Mouse (Mus musculus) left cerebral cortex, adult 9 months (tissue): Measurements from ENCODE around the gene Lypd8.

ENCODE experiments used
- DNase-seq, 2 experiments: peaks; one replicate each; pipeline ENCODE4 v3.0.0; 2022; ENCODE audit warnings: low spot score in 2 of 2

The Lypd8 gene

DNA sequence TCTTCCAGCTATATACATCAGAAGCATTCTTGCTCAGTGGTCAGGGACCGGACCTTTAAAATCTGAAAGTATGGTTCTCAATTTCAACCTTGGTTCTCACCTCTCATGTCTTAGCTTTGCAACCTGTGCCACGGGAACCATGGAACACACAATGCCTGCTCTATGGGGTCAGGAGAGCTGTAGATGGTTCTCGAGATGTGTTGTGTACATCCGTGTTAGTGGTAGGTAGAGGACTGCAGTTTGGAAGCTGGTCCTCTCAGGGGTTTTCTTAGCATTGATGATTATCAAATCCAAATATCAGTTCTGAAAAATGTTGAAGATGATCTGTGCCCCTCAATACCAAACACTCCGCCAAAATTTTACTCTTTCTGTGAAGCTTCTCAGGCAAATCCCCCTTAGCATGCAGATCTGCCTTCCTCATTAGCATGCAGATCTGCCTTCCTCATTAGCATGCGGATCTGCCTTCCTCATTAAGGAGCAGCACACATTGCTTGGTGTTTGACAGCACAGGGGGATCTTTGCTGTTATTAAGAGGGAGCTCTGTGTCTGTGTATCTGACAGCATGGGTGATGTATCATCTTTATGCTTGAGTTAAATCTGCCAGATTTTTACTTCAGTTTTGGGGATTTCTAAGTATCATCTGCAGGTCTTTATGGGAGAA lies 21.3 kb downstream of the Lypd8 start:
- DNase-seq: no peak

DNA sequence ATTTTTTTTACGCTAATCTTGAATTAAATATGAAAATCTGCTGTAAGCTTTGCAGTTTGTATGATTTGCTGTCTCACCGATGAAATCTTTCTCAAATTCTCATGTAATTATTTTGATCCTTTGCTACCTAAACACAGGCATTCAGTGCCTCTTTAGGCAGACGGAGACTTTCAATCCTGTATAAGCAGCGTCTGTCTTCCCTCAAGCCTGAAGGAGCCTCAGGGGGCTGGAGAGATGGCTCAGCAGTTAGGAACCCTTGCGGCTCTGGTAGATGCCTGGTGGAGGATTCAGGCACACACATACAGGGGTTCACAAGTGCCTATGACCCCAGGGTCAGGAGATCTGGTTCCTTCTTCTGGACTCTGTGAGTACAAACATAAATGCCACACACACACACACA lies 21.8 kb downstream of the Lypd8 start:
- no peak for DNase-seq

DNA sequence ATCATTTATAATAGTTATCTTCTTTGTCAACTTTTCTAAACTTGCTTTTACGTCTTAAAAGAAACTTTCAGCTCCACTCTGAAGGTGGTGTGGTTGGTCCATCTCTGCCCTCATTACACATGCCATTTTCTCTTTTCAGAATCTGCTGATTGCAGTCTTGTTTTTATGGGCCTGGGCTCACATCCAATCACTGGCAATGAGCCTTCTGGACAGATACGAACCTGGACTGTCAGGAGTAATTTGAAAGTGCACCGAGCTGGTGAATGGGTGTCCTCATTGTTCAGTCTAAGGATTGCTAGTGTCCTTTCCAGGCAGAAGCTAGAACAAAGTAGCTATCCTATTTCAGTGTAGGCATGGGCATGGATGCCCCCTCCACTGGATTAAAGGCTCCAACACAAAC lies 29.2 kb downstream of the Lypd8 start:
- DNase-seq: no peak

DNA sequence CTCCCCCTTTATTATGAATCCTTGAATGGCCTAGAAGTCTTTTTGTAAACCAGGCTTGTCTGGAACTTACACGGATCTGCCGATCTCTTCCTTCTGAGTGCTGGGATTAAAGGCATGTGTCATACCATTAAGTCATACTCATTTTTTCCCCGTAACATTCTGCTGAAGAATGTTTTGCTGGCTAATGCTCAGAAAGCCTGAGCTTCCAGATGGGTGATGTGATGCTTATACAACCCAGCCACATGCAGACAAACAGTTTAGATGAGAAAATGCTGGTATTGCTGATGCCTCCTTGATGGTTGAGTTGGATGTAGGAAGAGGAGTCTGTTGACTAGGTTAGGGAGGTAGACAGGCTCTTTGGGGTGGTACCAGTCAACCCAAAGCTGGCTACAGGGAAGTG lies 39.5 kb downstream of the Lypd8 start:
- DNase-seq: peak in 1 of 2 experiments; percentile 3

DNA sequence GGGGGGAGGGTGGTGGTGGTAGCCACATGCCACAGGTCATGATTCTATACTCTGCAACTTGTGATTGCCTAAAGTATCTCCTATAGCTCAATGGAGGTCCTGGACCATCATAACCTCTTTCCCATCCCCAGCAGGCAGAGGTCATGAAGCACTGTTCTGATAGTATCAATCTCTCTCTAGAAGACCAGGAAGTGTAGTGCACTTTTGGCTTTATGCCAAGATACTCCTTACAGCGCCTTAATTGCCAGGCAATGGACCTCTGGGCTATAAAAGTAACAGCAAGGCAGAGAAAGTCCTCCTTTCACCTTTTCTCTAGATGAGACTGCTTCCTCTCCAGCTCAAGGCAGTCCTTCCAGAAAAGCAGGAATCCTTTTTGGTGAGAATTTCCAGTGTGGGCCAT lies 42.0 kb downstream of the Lypd8 start, which contains the start of gene 1810065E05Rik:
Gene 1810065E05Rik (plus strand): TSS at position 297 of the 400 bp plus-strand sequence.
- DNase-seq: no peak

DNA sequence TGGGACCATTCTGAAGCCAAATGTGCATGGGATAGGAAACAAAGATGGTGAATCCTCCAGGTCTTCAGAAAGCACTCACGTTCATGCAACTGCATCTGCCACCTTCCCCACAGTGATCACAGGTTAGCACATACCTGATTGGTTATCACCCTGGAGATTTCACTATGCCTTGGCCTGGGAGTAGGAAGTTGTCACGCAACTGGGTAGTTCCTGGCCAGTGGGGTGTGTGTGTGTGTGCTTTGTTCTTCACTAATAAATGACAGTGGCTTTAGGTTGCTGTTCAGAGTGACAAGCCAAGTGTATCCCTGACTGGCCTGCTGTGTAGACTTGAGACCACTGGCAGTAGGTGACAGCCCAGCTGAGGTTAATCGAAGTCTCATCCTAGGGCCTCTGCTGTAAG lies 53.4 kb downstream of the Lypd8 start, which contains the start of gene Gm12253:
Gene Gm12253 (plus strand): TSS at position 301 of the 400 bp plus-strand sequence.
- no peak for DNase-seq

DNA sequence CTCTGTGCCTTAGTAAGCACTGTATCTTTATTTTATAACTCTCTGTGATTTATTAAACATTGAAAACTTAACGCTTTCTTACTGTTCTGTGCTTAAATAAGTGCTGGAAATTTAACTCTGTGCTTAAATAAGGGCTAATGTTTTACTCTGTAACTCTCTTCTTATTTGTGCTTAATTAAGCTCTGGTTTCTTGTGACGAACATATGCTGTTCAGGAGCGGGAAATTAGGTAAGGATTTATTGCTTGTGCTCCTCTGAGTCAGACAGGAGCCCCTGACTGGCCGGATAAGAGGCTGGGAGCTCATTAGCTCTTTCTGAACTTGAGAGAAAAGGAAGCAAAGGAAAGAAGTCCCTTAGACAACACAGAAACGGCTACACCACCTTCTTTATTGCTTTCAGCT lies 59.0 kb downstream of the Lypd8 start:
- no peak for DNase-seq
